Mouse (Mus musculus) cerebellum, adult 18-20 months (tissue): ENCODE results near the gene Hnf4a.

Experiments
- DNase-seq, 2 experiments: peaks; one replicate each; pipeline ENCODE4 v3.0.0; 2021

Hnf4a gene

DNA sequence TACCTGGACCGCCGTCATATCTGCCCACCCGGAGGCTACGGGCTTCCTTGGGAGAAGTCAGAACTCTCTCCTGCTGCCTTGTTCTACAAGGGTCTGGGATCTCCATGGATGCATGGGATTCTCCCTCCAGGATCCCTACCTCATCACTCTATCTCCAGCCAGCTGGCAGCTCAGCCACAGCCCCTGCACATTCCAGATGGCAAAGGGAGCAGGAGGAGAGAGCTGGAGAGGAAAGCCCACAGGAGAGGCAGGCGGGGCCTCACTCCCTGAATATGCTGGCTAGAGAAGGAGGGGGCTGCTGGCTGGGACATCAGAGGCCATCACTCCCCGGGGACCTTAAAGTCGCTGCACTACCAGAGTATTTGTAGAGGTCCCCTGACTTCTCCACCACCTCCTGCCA lies 15.3 kb upstream of the Hnf4a start:
- DNase-seq, result no peak

DNA sequence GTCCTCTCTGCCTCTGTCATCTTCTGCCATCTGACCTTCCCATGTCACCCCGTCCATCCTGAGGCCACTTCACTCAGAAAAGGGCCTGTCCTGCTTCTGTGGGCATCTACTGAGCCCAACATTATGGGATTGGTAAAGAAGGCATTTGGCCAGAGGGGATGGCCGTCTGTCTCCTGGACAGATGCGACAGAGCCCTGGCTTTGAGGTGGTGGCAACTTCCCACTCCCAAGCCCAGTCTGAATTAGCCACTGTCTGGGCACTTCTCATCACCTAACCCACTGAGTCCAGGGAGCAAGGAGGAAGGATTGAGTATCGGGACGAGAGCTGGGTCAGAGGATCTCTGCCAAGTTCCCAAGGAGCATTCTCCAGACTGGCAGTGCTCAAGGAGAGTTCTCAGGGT lies 14.6 kb upstream of the Hnf4a start, which contains the start of gene R3hdml:
TSS of gene R3hdml (plus strand) at position 301 of the 400 bp plus-strand sequence.
- DNase-seq, result no peak

GRCm38 (mm10) chr2:163493031-163493430 lies 13.6 kb upstream of the Hnf4a start:
- no peak for DNase-seq

GRCm38 (mm10) chr2:163493976-163494375 lies 12.6 kb upstream of the Hnf4a start:
- DNase-seq, result no peak

DNA sequence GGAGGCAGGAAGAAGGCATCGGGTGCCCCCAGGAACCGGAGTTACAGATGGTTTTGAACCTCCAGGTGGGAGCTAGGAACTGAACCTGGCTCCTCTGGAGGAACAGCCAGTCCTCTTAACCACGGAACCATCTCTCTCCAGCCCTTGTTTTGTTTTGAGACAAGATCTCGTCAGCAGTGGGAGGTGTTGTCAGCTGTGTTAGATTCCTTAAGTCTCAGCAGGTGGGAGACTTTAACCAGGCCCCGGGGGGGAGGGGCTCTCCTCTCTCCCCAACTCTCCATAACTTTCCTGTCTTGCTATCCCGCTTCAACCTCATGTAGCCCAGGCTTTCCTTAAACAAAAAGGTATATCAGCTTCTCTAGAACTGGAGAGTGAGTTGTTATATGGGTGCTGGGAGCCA lies 12.2 kb upstream of the Hnf4a start:
- no peak for DNase-seq

DNA sequence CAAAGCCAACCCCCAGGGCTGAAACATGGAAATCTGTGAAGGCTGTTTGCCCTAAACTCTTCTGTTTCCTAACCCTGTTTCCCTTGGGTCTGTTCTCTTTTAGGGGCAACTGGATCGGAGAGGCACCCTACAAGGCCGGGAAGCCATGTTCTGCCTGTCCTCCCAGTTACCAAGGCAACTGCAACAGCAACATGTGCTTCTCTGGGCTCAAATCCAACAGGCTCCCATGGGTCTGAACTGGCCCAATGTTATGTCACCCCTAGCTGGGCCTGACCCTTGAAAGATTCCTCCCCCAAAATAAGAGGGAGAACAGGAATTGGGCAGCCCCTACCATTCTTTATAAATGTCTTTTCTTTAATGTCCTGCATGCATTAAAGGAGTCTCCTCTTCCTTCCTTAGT lies 4.4 kb upstream of the Hnf4a start:
- DNase-seq, result no peak

DNA sequence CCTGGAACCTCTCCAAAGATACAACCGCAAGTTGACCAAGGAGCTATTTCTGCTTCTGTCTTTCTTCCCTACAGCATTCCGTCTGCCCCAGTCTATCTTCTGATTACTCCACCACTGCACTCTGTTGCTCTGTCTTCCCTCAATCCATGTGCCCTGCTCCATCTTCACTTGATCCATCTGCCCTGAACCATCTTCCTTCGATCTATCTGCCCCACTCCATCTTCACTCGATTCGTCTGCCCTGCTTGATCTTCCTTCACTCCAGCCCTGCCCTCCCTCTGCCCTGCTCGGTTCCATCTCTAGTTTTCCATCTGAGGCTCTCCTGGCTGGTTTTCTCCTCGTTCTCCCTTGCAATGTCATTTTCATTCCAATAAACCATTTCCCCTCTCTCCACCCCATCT lies 3.4 kb upstream of the Hnf4a start:
- DNase-seq, result no peak

- peak in 1 of 2 experiments; percentile 9 for DNase-seq
These were observed 19.2 kb downstream of the Hnf4a start for GRCm38 (mm10) chr2:163525761-163526243.

DNA sequence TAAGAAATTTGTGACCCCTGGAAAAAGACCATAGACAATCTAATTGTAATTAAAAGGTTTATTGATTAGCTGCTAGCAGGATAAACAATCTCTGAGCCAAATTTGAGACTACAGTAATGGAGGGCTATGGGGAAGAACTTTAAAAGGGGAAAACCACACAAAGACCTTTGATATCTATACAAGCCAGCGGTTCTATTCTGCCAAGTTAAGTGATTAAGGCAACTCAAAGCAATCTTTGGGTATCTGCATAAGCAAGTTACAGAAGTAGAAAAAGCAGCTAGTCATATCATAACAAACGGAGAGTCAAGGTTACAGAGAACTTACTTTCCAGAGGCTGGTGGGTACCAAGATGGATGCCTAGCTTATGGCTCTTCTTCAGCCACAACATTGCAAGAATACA lies 20.9 kb downstream of the Hnf4a start:
- DNase-seq, result no peak

DNA sequence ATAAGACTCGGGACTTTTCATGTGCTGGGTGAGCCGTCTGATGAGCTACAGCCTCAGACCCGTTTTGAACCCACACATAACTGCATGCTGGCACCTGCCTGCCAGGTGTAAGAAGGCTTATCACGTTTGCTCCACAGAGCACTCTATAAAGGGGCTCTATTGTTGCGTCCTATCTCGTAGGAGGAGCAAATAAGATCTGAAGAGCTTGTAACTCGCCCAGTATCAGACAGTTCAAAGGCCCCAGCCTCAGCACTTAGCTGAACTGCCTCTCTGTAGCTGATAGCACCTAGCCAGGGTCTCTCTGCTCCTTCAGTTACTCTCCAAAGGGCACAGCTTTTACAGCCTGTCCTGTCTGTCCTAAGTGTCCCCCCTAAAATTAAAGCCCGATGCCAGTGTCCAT lies 23.8 kb downstream of the Hnf4a start:
- DNase-seq, result no peak

- DNase-seq, result peak; percentile 79 to 85
These were observed 25.3 kb downstream of the Hnf4a start for GRCm38 (mm10) chr2:163531917-163532316.

GRCm38 (mm10) chr2:163533226-163533625 lies 26.6 kb downstream of the Hnf4a start:
- DNase-seq, result no peak

DNA sequence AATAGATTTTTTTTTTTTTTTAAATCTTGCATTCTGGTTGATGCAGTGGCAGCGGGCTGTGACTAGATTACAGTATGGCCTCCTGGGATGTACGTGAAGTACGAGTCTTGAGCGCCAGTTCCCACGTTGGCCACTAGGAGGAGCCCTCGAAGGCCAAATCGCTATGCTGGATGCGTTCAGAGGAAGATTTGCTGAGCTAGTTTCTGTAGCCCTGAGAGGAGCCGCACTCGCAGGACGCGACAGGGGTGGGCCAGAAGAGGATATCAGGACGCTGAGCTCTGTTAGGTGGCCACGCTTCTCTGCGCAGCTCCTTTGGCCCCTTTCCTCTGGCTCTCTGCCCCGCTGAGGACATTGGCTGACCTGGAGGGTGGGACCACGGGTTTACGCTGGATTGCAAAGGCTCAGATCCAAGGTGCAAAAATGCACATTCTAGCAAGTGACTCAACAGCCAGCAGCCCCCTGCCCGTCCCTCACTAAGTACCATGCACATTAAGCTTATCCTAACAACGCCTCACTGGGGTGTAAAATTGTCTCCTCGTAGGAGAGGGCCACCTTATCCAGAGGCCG lies 28.4 kb downstream of the Hnf4a start:
- peak; percentile 86 to 91 for DNase-seq

- DNase-seq, result no peak
These were observed 30.8 kb downstream of the Hnf4a start for GRCm38 (mm10) chr2:163537443-163537842.

DNA sequence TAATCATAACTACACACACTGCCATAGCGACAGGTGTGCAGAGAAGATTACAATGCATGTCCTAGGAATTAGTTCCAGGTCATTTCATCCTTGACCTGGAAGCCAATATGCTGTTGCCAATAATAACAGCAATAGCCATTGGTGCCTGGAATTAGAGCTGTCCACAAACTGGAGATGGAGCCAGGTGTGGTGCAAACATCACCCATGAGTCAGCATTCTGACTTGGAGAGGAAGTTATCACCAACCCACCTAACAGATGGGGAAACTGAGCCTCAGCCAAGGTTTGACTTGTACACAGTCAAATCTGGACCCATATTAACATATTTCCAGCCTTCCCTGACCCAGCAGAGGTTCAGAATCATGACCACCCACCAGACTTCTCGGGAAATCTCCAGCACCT lies 31.8 kb downstream of the Hnf4a start:
- DNase-seq, result no peak

DNA sequence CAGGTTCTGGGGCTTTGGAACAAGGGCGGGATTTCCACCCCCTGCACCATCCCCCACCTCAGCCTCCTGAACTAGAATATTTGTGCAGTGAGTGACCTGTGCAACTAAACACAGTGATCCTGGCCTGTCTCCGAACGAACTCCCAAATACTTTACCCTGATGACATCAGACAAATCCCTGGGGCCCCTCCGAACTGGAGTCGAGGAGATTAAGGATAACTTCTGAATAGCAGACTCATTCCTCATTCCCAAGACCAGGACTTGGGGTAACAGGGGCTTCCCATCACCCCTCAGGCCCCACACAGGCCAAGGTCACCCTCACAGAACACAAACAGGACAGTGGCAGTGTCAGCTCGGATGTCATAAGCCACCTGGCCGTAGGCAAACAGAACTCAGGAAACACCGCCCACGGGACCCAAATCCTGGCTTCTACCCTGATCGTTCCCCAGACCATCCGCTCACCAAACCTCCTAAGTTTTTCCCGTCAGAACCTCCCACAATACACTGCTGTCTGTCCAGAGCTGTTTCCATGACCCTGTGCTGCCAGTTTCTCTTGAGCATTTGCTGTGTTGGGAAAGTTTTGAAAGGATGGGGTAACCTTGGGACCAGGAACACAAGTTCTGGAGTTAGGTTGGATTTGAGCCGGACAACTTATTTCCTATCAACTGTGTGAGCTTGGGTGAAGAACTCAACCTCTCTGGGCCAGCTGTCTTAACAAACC lies 32.9 kb downstream of the Hnf4a start:
- DNase-seq, result no peak

GRCm38 (mm10) chr2:163540231-163541117 lies 33.9 kb downstream of the Hnf4a start:
- DNase-seq, result no peak

DNA sequence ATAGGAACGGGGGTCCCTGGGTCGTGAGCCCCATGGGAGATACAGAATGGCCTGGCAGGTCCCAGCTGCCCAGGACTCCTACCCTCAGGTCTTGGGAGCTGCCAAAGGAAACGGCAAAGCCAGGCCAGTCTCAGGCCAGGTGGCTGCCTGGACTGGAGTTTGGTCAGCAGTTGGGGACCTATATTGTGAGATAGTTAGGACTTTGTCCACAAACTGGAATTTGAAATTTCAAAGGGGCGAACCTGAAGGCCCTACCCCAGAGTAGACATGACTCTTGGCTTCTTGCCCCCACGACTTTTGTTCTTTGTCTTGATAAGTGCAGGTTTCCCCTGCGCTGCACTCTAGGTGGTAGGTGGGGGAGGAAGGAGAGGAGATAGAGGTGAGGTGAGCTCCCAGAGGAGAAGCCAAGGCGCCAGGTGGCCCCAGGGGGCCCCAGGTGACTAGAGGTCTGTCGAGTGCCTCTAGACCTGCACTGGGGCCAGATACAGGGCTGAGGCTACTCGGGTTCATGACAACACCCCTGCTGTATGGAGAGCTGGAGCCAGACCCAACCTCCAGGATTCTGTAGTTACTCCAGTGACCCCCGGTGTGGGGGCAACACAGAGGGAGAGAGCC lies 35.1 kb downstream of the Hnf4a start:
- DNase-seq, result no peak

DNA sequence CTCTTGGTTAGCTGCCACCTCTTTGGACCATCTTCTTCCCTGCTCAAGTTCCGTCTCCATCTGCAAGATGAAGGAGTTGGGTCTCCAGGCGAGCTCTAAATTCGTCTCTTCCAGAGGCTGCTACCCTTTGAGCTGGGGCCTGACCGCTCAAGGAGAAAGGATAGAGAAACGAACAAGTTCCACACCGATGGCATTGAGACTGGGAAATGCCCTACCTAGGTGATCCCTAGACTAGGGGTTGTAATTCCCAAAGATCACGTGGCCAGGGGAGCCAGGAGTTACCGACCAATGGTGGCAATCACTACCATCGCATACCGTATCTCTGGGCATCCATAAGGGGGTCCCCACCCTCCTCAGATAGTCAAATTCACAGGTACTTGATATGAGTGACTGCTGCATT lies 36.1 kb downstream of the Hnf4a start:
- DNase-seq, result no peak

DNA sequence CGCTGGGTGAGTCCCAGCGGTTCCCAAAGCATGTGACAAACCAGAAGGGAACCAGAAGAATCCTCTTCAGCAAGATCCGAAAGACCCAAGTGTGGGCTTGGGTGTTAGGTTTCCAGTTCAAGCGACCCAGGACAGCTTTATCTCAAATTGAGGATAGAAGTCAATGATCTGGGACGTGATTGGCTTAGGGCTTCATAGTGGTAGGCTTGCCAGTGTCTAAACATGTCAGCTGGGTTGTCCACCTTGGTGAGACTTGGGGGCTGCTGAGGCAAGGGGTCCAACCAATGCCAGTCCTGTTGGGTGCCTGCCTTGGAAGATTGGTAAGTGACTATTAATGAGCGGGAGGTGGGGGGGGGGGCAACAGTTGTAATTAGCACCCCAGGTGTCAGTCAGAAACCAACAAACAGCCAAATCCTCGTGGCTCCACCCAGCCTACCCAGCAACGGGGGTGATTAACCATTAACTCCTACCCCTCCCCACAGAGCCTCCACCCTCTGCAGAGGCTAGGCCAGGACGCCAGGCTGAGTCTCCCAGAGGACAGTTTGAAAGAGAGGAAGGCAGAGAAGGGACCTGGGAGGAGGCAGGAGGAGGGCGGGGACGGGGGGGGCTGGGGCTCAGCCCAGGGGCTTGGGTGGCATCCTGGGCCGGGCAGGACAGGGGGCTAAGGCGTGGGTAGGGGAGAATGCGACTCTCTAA lies 40.2 kb downstream of the Hnf4a start:
- DNase-seq, result no peak

GRCm38 (mm10) chr2:163548822-163549221 lies 42.2 kb downstream of the Hnf4a start:
- DNase-seq, result no peak

- no peak for DNase-seq
These were observed 43.2 kb downstream of the Hnf4a start for GRCm38 (mm10) chr2:163549786-163550185.

DNA sequence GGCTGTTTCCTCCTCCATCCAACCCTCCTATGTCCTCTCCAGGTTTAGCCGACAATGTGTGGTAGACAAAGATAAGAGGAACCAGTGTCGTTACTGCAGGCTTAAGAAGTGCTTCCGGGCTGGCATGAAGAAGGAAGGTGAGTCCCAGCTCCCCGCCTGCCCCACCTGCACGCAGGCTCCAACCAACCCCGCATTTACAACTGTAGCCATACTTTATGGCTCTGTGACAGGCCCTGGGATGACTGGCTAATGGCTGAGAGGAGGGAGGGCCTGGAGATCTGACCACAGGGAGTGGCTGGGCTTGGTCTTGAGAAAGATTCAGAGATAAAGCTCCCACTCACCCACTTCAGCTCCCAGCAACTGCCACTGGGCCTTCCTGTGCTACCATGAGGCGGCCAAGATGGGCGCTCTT lies 45.9 kb downstream of the Hnf4a start:
- DNase-seq, result no peak
